Mouse (Mus musculus): ENCODE results near the gene Map3k13. TPM values are rescaled to one million over a fixed set of nuclear protein-coding genes. Genes with fewer than 3 reads are reported as not detected.
"Not testable (repeated sequence)": the region's sequence is repeated elsewhere in the genome, so short reads cannot be mapped to it uniquely, and the experiment has no call there.

Map3k13 gene
- total RNA-seq, 2 experiments from 2014 or later = 0.76 to 1.2 TPM

DNA sequence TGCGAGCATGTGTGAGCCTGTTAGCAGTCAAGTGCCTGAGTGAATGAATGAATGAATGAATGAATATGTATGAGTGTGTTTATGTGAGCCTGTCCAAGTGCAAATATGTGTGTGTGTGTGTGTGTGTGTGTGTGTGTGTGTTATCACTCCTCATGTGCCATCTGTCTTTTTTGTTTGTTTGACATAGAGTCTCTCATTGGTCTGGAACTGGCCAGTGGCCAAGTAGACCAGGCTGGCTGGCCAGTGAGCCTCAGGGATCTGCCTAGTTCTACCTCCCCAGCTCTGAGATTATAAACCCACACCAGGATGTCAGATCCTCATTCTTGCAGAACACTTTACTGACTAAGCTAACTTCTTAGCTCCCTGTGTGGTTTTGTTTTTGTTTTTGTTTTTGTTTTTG, 10.1 kb downstream of the Map3k13 start:
- no peak for DNase-seq
- intact Hi-C loops (cut with DNase I) = no loop called here

GRCm38 (mm10) chr16:21806892-21807291, 12.7 kb downstream of the Map3k13 start:
- DNase-seq = no peak
- intact Hi-C loops (cut with DNase I) = no loop called here

DNA sequence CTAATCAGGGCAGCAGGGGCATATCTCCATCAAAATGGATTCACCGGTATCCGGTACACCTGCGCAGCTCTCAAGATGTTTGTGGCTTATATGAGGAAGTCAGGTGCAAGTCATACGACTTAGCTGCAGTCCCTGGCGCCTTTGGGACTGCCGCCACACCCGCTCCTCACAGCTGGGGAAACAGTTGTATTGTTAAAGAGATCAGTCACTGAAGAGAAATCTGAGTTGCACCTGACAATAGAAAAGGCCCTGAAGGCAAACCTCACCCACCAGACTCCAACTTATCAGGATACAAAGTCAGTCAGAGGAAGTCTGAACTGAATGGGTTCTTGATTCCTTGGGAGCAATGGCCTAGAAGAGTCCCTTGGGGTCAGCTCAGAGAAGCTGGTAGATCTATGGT, 13.6 kb downstream of the Map3k13 start:
- intact Hi-C loops (cut with DNase I); DNase-seq: not testable (repeated sequence)

GRCm38 (mm10) chr16:21813164-21813834, 19.2 kb downstream of the Map3k13 start:
- intact Hi-C loops (cut with DNase I) = no loop called here
- no peak for DNase-seq

GRCm38 (mm10) chr16:21814861-21815668, 20.9 kb downstream of the Map3k13 start:
- intact Hi-C loops (cut with DNase I) = loop anchor here (1.0 to 2.0 kb wide), 3 partner anchors 45 to 326 kb away; no protein-coding TSS in a partner anchor

DNA sequence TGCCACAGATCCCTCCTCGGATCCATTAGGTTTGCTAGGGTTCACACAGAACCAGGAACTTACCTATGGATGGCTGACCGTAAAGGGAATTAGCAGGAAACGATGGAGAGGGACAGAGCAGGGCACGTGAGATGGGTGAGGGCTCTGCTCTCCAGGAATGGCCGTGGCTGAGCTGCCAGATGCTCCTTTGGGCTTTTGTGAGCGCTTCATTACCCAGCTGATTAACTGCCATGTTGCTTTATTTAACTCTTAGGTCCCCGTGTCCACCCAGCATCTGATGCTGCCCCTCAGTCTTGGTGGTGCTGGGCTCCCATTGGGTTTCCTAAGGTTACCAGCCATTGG, 21.5 kb downstream of the Map3k13 start:
- intact Hi-C loops (cut with DNase I) = loop anchor here (1.0 to 2.0 kb wide), 3 partner anchors 45 to 327 kb away; no protein-coding TSS in a partner anchor
- DNase-seq = no peak

More at GRCm38 (mm10) chr16:21814861-21815668, 20.9 kb downstream of the Map3k13 start:
- peak; percentile 26 to 49 for DNase-seq

DNA sequence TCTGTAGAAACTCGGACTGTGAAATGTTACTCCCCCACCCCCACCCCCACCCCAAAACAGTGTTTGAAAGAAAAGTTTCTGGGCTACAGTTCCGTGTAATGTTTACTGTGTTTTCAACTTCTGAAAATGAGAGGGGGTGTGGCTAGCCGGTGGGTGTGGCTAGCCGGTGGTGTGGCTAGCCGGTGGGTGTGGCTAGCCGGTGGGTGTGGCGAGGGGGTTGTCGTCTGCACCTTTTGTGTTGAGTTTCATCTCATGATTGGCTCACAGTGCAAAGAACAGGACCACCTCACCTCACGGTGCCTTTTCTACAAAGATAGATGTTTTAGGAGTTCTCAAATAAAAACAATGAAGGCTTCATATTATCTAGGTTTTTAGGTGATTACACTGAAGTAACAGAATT, 24.0 kb downstream of the Map3k13 start:
- no peak for DNase-seq
- intact Hi-C loops (cut with DNase I) = no loop called here

DNA sequence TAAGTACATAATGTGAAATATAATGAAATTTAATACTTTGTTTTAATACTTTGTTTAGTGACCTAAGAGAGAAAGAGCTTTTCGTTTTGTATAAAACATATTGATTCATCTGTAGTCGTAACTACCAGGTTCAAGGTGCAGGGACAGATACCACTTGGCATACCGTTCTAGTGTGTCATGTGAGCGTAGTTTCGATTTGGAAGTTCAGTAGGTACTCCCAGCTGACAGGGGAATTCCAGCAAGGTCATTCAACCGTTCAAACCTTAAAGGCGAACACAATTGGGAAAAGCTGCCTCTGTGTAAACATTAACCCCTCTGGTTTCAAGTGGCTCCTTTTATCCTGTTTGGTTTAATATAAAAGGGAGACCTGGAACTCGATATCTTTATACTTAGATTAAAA, 24.5 kb downstream of the Map3k13 start:
- DNase-seq = no peak
- intact Hi-C loops (cut with DNase I) = no loop called here

DNA sequence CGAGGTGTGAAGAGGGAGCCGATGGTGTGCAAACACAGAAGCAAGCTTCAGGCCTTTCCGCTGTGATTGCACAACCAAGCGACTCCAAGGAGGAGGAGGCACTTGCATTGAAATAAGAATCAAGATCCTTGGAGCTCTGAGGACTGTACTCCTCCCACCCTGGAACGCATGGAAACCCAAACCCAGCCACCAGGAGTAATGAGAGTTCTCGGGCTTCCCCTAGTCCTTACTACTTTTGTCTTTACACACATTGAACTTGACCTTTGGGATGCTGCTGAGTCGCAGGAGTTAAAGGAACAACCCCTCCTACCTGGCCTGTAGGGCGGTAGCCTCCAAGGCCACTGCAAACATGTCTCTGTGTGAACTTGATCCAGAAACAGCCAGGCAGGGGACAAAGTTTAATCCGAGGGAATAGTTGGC, 31.5 kb downstream of the Map3k13 start:
- intact Hi-C loops (cut with DNase I) = no loop called here
- DNase-seq = no peak

DNA sequence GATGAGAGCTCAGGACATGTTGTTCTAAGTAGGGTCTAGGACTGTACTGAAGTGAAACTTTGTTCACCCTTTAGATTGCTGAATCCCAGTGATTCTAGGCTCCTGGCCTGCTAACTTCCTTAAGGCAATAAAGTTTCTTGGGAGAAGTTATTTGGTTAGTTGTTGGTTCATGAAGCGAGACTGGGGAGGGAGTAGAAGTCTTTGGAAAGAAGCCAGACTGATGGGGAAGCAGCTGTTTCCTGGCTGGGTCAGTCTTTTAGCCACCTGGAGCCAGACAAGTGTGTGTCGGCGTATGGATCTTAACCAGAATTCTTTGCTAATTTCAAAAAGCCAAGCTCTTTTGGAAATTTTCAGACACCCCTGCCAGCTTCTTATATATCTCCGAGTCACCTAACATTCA, 33.0 kb downstream of the Map3k13 start:
- no peak for DNase-seq
- intact Hi-C loops (cut with DNase I) = no loop called here

DNA sequence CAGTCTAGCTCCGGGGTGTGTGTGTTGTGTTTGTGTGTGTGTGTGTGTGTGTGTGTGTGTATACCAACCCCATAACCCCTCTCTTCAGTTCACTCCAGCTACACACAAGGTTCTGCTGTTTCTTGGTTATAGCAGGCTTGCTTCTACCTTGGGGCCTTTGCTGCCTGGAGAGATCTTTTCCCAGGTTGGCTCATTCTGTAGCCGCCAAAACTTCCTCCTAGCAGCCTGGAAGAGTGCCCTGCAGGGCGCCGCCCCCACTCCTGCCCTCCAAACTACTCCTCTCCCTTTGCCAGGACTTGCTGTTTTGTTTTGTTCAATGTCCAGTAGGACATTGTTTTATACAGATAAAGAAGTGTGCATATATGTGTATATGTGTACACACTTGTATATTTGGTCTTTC, 33.4 kb downstream of the Map3k13 start:
- no peak for DNase-seq
- intact Hi-C loops (cut with DNase I) = no loop called here

- DNase-seq = no peak
- intact Hi-C loops (cut with DNase I) = no loop called here
Observed at GRCm38 (mm10) chr16:21829711-21830110, 35.6 kb downstream of the Map3k13 start.

GRCm38 (mm10) chr16:21830784-21831183, 36.6 kb downstream of the Map3k13 start:
- intact Hi-C loops (cut with DNase I) = no loop called here
- no peak for DNase-seq

GRCm38 (mm10) chr16:21831764-21832163, 37.6 kb downstream of the Map3k13 start:
- intact Hi-C loops (cut with DNase I) = no loop called here

GRCm38 (mm10) chr16:21833469-21833868, 39.3 kb downstream of the Map3k13 start:
- intact Hi-C loops (cut with DNase I) = no loop called here
- DNase-seq = no peak

More at GRCm38 (mm10) chr16:21831764-21832163, 37.6 kb downstream of the Map3k13 start:
- no peak for DNase-seq

- no peak for DNase-seq
- intact Hi-C loops (cut with DNase I) = no loop called here
Observed at GRCm38 (mm10) chr16:21833970-21834369, 39.8 kb downstream of the Map3k13 start.

DNA sequence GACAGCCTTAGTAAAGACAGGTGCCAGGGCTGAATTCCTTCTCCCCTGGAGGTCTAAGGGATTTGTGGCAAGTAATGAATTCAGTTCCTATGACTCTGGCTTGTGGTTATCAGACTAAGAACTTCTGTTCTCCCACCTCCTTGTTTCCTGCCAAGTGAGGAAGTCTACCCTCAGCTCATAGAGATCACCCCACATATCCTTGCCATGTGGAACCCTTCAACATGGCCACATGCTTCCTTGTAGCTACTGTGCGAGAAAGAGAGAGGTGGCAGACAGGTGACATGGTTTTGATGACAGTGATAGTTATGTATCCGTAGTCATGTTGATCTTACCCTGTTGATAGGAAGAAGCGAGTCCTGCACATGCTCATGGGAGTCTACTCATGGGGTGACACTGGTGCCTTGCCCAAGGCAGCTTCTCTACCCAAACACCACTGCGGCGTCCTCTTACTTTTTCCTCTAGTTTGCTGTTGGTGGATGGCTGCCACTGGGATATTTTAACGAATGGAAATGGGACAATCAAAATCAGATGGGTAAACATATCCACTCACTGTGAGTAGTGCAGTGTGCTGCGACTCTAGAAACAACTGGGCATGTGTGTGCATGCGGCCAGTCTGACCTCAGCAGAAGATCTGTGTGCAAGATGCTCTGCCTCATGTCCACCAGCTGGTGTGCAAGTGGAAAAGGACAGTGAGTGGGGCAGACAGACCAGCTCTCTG, 40.9 kb downstream of the Map3k13 start:
- intact Hi-C loops (cut with DNase I) = loop anchor here (5.0 kb wide), 1 partner anchor 272 kb away; no protein-coding TSS in a partner anchor
- no peak for DNase-seq

GRCm38 (mm10) chr16:21835584-21835931, 41.4 kb downstream of the Map3k13 start:
- intact Hi-C loops (cut with DNase I) = loop anchor here (5.0 kb wide), 1 partner anchor 272 kb away; no protein-coding TSS in a partner anchor
- DNase-seq = no peak

GRCm38 (mm10) chr16:21836311-21837072, 42.3 kb downstream of the Map3k13 start:
- peak in 1 of 2 experiments; percentile 13 for DNase-seq
- intact Hi-C loops (cut with DNase I) = loop anchor here (1.0 to 5.0 kb wide), 3 partner anchors 188 to 286 kb away; no protein-coding TSS in a partner anchor

- intact Hi-C loops (cut with DNase I) = loop anchor here (2.0 to 5.0 kb wide), 2 partner anchors 270 to 285 kb away; no protein-coding TSS in a partner anchor
Observed at GRCm38 (mm10) chr16:21837694-21838093, 43.5 kb downstream of the Map3k13 start.

More at GRCm38 (mm10) chr16:21837694-21838093, 43.5 kb downstream of the Map3k13 start:
- no peak for DNase-seq

Data from heart, postnatal 36 days (tissue).